Mouse (Mus musculus): ENCODE measurements around the gene Olfr585. TPM values are rescaled to one million over a fixed set of nuclear protein-coding genes. Genes with fewer than 3 reads are reported as not detected.

The Olfr585 gene
- total RNA-seq (2012; rRNA removed): not detected in 2 replicates

- H3K9ac ChIP-seq (ENCODE audit: insufficient read depth, low read depth, low read length, poor library complexity, severe bottlenecking): no peak within 1 kb of the TSS
- H3K36me3 ChIP-seq (ENCODE audit: control insufficient read depth, insufficient read depth, low read length, poor library complexity, severe bottlenecking): no peaks in the 10 kb centered on the region
- DNase-seq (ENCODE audit: low read depth, low spot score): no peak
- in situ Hi-C loops (cut with MboI; ENCODE audit: low sequenced_read_pairs in 2 of 2, unreplicated experiment in 2 of 2): no loop called here
- no peak within 1 kb of the TSS for H3K27ac ChIP-seq (ENCODE audit: insufficient read depth, low read depth, low read length, poor library complexity, severe bottlenecking)
- H3K9me3 ChIP-seq (ENCODE audit: control insufficient read depth, insufficient read depth, low read depth, low read length): no peaks in the 10 kb centered on the region; the same call in 1 of the 2 replicates
- TF ChIP-seq ZNF384 (IDR thresholded peaks at IDR 0.05; ENCODE audit: low read depth, low read length) (no peak), CHD2 (IDR thresholded peaks at IDR 0.05; ENCODE audit: low read depth, low read length) (no peak), ZC3H11A (IDR thresholded peaks at IDR 0.05; ENCODE audit: borderline replicate concordance, low read depth, low read length) (no peak), HCFC1 (IDR thresholded peaks at IDR 0.05; ENCODE audit: borderline replicate concordance, insufficient read depth, low read length) (no peak), MAFK (IDR thresholded peaks at IDR 0.05; ENCODE audit: insufficient read depth, low read depth, low read length) (no peak)
- no peak within 1 kb of the TSS for H3K4me3 ChIP-seq (ENCODE audit: insufficient read depth in 1 of 2, low read depth in 1 of 2, low read length in 2 of 2, poor library complexity in 1 of 2, severe bottlenecking in 1 of 2)
- no peaks in the 10 kb centered on the region for H3K4me1 ChIP-seq (ENCODE audit: control insufficient read depth in 2 of 2, insufficient read depth in 2 of 2, low read length in 2 of 2, poor library complexity in 1 of 2)
Measured at GRCm38 (mm10) chr7:103097420-103097819, at the start of gene Olfr585. Olfr585 (plus strand) TSS chr7:103097720.

- no peak for TF ChIP-seq CHD2 (IDR thresholded peaks at IDR 0.05; ENCODE audit: low read depth, low read length)
- no peak for TF ChIP-seq MAFK (IDR thresholded peaks at IDR 0.05; ENCODE audit: insufficient read depth, low read depth, low read length)
- no peak for TF ChIP-seq HCFC1 (IDR thresholded peaks at IDR 0.05; ENCODE audit: borderline replicate concordance, insufficient read depth, low read length)
- no peak for TF ChIP-seq ZC3H11A (IDR thresholded peaks at IDR 0.05; ENCODE audit: borderline replicate concordance, low read depth, low read length)
- no peak for TF ChIP-seq ZNF384 (IDR thresholded peaks at IDR 0.05; ENCODE audit: low read depth, low read length)
- no peak within 1 kb of the TSS for H3K4me3 ChIP-seq (ENCODE audit: insufficient read depth in 1 of 2, low read depth in 1 of 2, low read length in 2 of 2, poor library complexity in 1 of 2, severe bottlenecking in 1 of 2)
- H3K9me3 ChIP-seq (ENCODE audit: control insufficient read depth, insufficient read depth, low read depth, low read length): no peaks in the 10 kb centered on the region
- DNase-seq (ENCODE audit: low read depth, low spot score): no peak
- no peak within 1 kb of the TSS for H3K27ac ChIP-seq (ENCODE audit: insufficient read depth, low read depth, low read length, poor library complexity, severe bottlenecking)
- in situ Hi-C loops (cut with MboI; ENCODE audit: low sequenced_read_pairs in 2 of 2, unreplicated experiment in 2 of 2): no loop called here
- H3K36me3 ChIP-seq (ENCODE audit: control insufficient read depth, insufficient read depth, low read length, poor library complexity, severe bottlenecking): no peaks in the 10 kb centered on the region
- H3K9ac ChIP-seq (ENCODE audit: insufficient read depth, low read depth, low read length, poor library complexity, severe bottlenecking): no peak within 1 kb of the TSS
- no peaks in the 10 kb centered on the region for H3K4me1 ChIP-seq (ENCODE audit: control insufficient read depth in 2 of 2, insufficient read depth in 2 of 2, low read length in 2 of 2, poor library complexity in 1 of 2)
Measured at GRCm38 (mm10) chr7:103051000-103051399, 46.5 kb upstream of the Olfr585 start, which contains the start of gene Olfr583. Olfr583 (plus strand) TSS chr7:103051300.

GRCm38 (mm10) chr7:103081585-103081984, 15.9 kb upstream of the Olfr585 start, which contains the start of gene Olfr584:
Olfr584 (plus strand) TSS chr7:103081885.
- in situ Hi-C loops (cut with MboI; ENCODE audit: low sequenced_read_pairs in 2 of 2, unreplicated experiment in 2 of 2): no loop called here
- no peaks in the 10 kb centered on the region for H3K4me1 ChIP-seq (ENCODE audit: control insufficient read depth in 2 of 2, insufficient read depth in 2 of 2, low read length in 2 of 2, poor library complexity in 1 of 2)

GRCm38 (mm10) chr7:103119406-103119805, 21.9 kb downstream of the Olfr585 start:
- H3K36me3 ChIP-seq (ENCODE audit: control insufficient read depth, insufficient read depth, low read length, poor library complexity, severe bottlenecking): no peaks in the 10 kb centered on the region
- no peaks in the 10 kb centered on the region for H3K9me3 ChIP-seq (ENCODE audit: control insufficient read depth, insufficient read depth, low read depth, low read length)
- TF ChIP-seq ZC3H11A (IDR thresholded peaks at IDR 0.05; ENCODE audit: borderline replicate concordance, low read depth, low read length) (0 out of 2 replicates have a peak, but pooled peaks have one; percentile 48), ZNF384 (IDR thresholded peaks at IDR 0.05; ENCODE audit: low read depth, low read length) (no peak)
- H3K9ac ChIP-seq (ENCODE audit: insufficient read depth, low read depth, low read length, poor library complexity, severe bottlenecking): no peak overlapping the region
- in situ Hi-C loops (cut with MboI; ENCODE audit: low sequenced_read_pairs in 2 of 2, unreplicated experiment in 2 of 2): loop anchor here in 1 of 2 experiments (25.0 kb wide), 1 partner anchor 607 kb away; no protein-coding TSS in a partner anchor
- no peaks in the 10 kb centered on the region for H3K4me1 ChIP-seq (ENCODE audit: control insufficient read depth in 2 of 2, insufficient read depth in 2 of 2, low read length in 2 of 2, poor library complexity in 1 of 2)
- DNase-seq (ENCODE audit: low read depth, low spot score): peak; percentile 7
- no peak overlapping the region for H3K27ac ChIP-seq (ENCODE audit: insufficient read depth, low read depth, low read length, poor library complexity, severe bottlenecking)
- H3K4me3 ChIP-seq (ENCODE audit: insufficient read depth in 1 of 2, low read depth in 1 of 2, low read length in 2 of 2, poor library complexity in 1 of 2, severe bottlenecking in 1 of 2): no peak overlapping the region

More at GRCm38 (mm10) chr7:103081585-103081984, 15.9 kb upstream of the Olfr585 start, which contains the start of gene Olfr584:
- Histone ChIP-seq H3K36me3 (ENCODE audit: control insufficient read depth, insufficient read depth, low read length, poor library complexity, severe bottlenecking) (no peaks in the 10 kb centered on the region), H3K4me3 (ENCODE audit: insufficient read depth in 1 of 2, low read depth in 1 of 2, low read length in 2 of 2, poor library complexity in 1 of 2, severe bottlenecking in 1 of 2) (no peak within 1 kb of the TSS), H3K9ac (ENCODE audit: insufficient read depth, low read depth, low read length, poor library complexity, severe bottlenecking) (no peak within 1 kb of the TSS), H3K27ac (ENCODE audit: insufficient read depth, low read depth, low read length, poor library complexity, severe bottlenecking) (no peak within 1 kb of the TSS), H3K9me3 (ENCODE audit: control insufficient read depth, insufficient read depth, low read depth, low read length) (no peaks in the 10 kb centered on the region)
- TF ChIP-seq CHD2 (IDR thresholded peaks at IDR 0.05; ENCODE audit: low read depth, low read length) (no peak), ZNF384 (IDR thresholded peaks at IDR 0.05; ENCODE audit: low read depth, low read length) (no peak), MAFK (IDR thresholded peaks at IDR 0.05; ENCODE audit: insufficient read depth, low read depth, low read length) (no peak), ZC3H11A (IDR thresholded peaks at IDR 0.05; ENCODE audit: borderline replicate concordance, low read depth, low read length) (no peak), HCFC1 (IDR thresholded peaks at IDR 0.05; ENCODE audit: borderline replicate concordance, insufficient read depth, low read length) (no peak)
- no peak for DNase-seq (ENCODE audit: low read depth, low spot score)

- TF ChIP-seq ZNF384 (IDR thresholded peaks at IDR 0.05; ENCODE audit: low read depth, low read length) (no peak), HCFC1 (IDR thresholded peaks at IDR 0.05; ENCODE audit: borderline replicate concordance, insufficient read depth, low read length) (no peak), CHD2 (IDR thresholded peaks at IDR 0.05; ENCODE audit: low read depth, low read length) (no peak), ZC3H11A (IDR thresholded peaks at IDR 0.05; ENCODE audit: borderline replicate concordance, low read depth, low read length) (no peak), MAFK (IDR thresholded peaks at IDR 0.05; ENCODE audit: insufficient read depth, low read depth, low read length) (no peak)
- Histone ChIP-seq H3K36me3 (ENCODE audit: control insufficient read depth, insufficient read depth, low read length, poor library complexity, severe bottlenecking) (no peaks in the 10 kb centered on the region), H3K9me3 (ENCODE audit: control insufficient read depth, insufficient read depth, low read depth, low read length) (no peaks in the 10 kb centered on the region), H3K27ac (ENCODE audit: insufficient read depth, low read depth, low read length, poor library complexity, severe bottlenecking) (no peak within 1 kb of the TSS), H3K4me3 (ENCODE audit: insufficient read depth in 1 of 2, low read depth in 1 of 2, low read length in 2 of 2, poor library complexity in 1 of 2, severe bottlenecking in 1 of 2) (no peak within 1 kb of the TSS), H3K9ac (ENCODE audit: insufficient read depth, low read depth, low read length, poor library complexity, severe bottlenecking) (no peak within 1 kb of the TSS), H3K4me1 (ENCODE audit: control insufficient read depth in 2 of 2, insufficient read depth in 2 of 2, low read length in 2 of 2, poor library complexity in 1 of 2) (no peaks in the 10 kb centered on the region)
- in situ Hi-C loops (cut with MboI; ENCODE audit: low sequenced_read_pairs in 2 of 2, unreplicated experiment in 2 of 2): no loop called here
- no peak for DNase-seq (ENCODE audit: low read depth, low spot score)
Measured at GRCm38 (mm10) chr7:103125538-103125937, 28.0 kb downstream of the Olfr585 start, which contains the start of gene Olfr586. Olfr586 (minus strand) TSS chr7:103125638.

Data from ES-E14 (cell line).